Mouse (Mus musculus): ENCODE data around the gene Gon4l. TPM values are rescaled to one million over a fixed set of nuclear protein-coding genes. Genes with fewer than 3 reads are reported as not detected.
A peak's percentile ranks its signal among the peaks of the same experiment; 100 is the strongest.
"Not testable (repeated sequence)": the region's sequence is repeated elsewhere in the genome, so short reads cannot be mapped to it uniquely, and the experiment has no call there.

Gene Gon4l
- total and polyA plus RNA-seq, 3 experiments, result 33.8 to 52.2 (median 35.0) TPM

- H3K79me2 ChIP-seq (ENCODE audit: control insufficient read depth, insufficient read depth, low read length, poor library complexity); DNase-seq (ENCODE audit: low read depth, low spot score); H3K27ac ChIP-seq (ENCODE audit: control insufficient read depth, low read depth, low read length); H3K4me3 ChIP-seq (ENCODE audit: control insufficient read depth in 1 of 2, insufficient read depth in 1 of 2, low read depth in 2 of 2, low read length in 2 of 2); H3K27me3 ChIP-seq (ENCODE audit: control insufficient read depth in 1 of 2, insufficient read depth in 2 of 2, low read length in 2 of 2); H3K4me1 ChIP-seq (ENCODE audit: control insufficient read depth in 1 of 2, insufficient read depth in 2 of 2, low read length in 2 of 2); H3K9ac ChIP-seq (ENCODE audit: control insufficient read depth, low read depth, low read length, poor library complexity, severe bottlenecking); H3K9me3 ChIP-seq (replicated peaks; ENCODE audit: insufficient read depth, low read length): not testable (repeated sequence)
- H3K36me3 ChIP-seq (ENCODE audit: control insufficient read depth in 1 of 2, insufficient read depth in 2 of 2, low read length in 2 of 2), result peaks cover 0 to 17% of the 10 kb centered on the region in 2 experiments; a peak in 2 of 4 replicates
Measured at GRCm38 (mm10) chr3:88893011-88893410, 58.0 kb downstream of the Gon4l start.

- no peaks in the 10 kb centered on the region for H3K4me1 ChIP-seq (ENCODE audit: control insufficient read depth in 1 of 2, insufficient read depth in 2 of 2, low read length in 2 of 2)
- no peak overlapping the region for H3K9ac ChIP-seq (ENCODE audit: control insufficient read depth, low read depth, low read length, poor library complexity, severe bottlenecking)
- peaks cover 0 to 25% of the 10 kb centered on the region in 2 experiments; a peak in 2 of 4 replicates for H3K36me3 ChIP-seq (ENCODE audit: control insufficient read depth in 1 of 2, insufficient read depth in 2 of 2, low read length in 2 of 2)
- no peak for TF ChIP-seq ELF1 (IDR thresholded peaks at IDR 0.05; ENCODE audit: low read depth, low read length)
- TF ChIP-seq TBP (IDR thresholded peaks at IDR 0.05; ENCODE audit: low read depth, low read length), result peak; percentile 84
- TF ChIP-seq USF1 (IDR thresholded peaks at IDR 0.05; ENCODE audit: low read depth, low read length), result no peak
- no peak for TF ChIP-seq SIN3A (IDR thresholded peaks at IDR 0.05; ENCODE audit: low read length)
- no peak for TF ChIP-seq MYB (IDR thresholded peaks at IDR 0.05; ENCODE audit: low read depth, low read length)
- no peak for TF ChIP-seq JUND (IDR thresholded peaks at IDR 0.05; ENCODE audit: low read depth, low read length)
- TF ChIP-seq MAZ (IDR thresholded peaks at IDR 0.05; ENCODE audit: low read depth, low read length), result no peak
- TF ChIP-seq POLR2A (IDR thresholded peaks at IDR 0.05; ENCODE audit: control insufficient read depth in 1 of 2, insufficient read depth in 1 of 2, low read depth in 1 of 2, low read length in 2 of 2, poor library complexity in 1 of 2), result peak in 1 of 2 experiments; percentile 34; a peak in 1 of 4 replicates
- no peak for TF ChIP-seq SMC3 (IDR thresholded peaks at IDR 0.05; ENCODE audit: low read depth, low read length)
- no peak for TF ChIP-seq E2F4 (IDR thresholded peaks at IDR 0.05; ENCODE audit: borderline replicate concordance, low read depth, low read length)
- no peaks in the 10 kb centered on the region for H3K27me3 ChIP-seq (ENCODE audit: control insufficient read depth in 1 of 2, insufficient read depth in 2 of 2, low read length in 2 of 2)
- DNase-seq (ENCODE audit: low read depth, low spot score), result peak; percentile 14
- no peaks in the 10 kb centered on the region for H3K9me3 ChIP-seq (replicated peaks; ENCODE audit: insufficient read depth, low read length)
- H3K27ac ChIP-seq (ENCODE audit: control insufficient read depth, low read depth, low read length), result no peak overlapping the region
- H3K4me3 ChIP-seq (ENCODE audit: control insufficient read depth in 1 of 2, insufficient read depth in 1 of 2, low read depth in 2 of 2, low read length in 2 of 2), result no peak overlapping the region
- H3K79me2 ChIP-seq (ENCODE audit: control insufficient read depth, insufficient read depth, low read length, poor library complexity), result no peaks in the 10 kb centered on the region
Measured at GRCm38 (mm10) chr3:88904803-88905202, 69.8 kb downstream of the Gon4l start.

GRCm38 (mm10) chr3:88905209-88905608 is 70.2 kb downstream of the Gon4l start:
- DNase-seq (ENCODE audit: low read depth, low spot score), result peak; percentile 6

More at GRCm38 (mm10) chr3:88905209-88905608, 70.2 kb downstream of the Gon4l start:
- Histone ChIP-seq H3K4me3 (ENCODE audit: control insufficient read depth in 1 of 2, insufficient read depth in 1 of 2, low read depth in 2 of 2, low read length in 2 of 2) (no peak overlapping the region), H3K79me2 (ENCODE audit: control insufficient read depth, insufficient read depth, low read length, poor library complexity) (no peaks in the 10 kb centered on the region), H3K4me1 (ENCODE audit: control insufficient read depth in 1 of 2, insufficient read depth in 2 of 2, low read length in 2 of 2) (no peaks in the 10 kb centered on the region), H3K9me3 (replicated peaks; ENCODE audit: insufficient read depth, low read length) (no peaks in the 10 kb centered on the region), H3K27ac (ENCODE audit: control insufficient read depth, low read depth, low read length) (no peak overlapping the region), H3K27me3 (ENCODE audit: control insufficient read depth in 1 of 2, insufficient read depth in 2 of 2, low read length in 2 of 2) (no peaks in the 10 kb centered on the region), H3K36me3 (ENCODE audit: control insufficient read depth in 1 of 2, insufficient read depth in 2 of 2, low read length in 2 of 2) (peaks cover 0 to 25% of the 10 kb centered on the region in 2 experiments; a peak in 2 of 4 replicates), H3K9ac (ENCODE audit: control insufficient read depth, low read depth, low read length, poor library complexity, severe bottlenecking) (no peak overlapping the region)
- TF ChIP-seq POLR2A (IDR thresholded peaks at IDR 0.05; ENCODE audit: control insufficient read depth in 1 of 2, insufficient read depth in 1 of 2, low read depth in 1 of 2, low read length in 2 of 2, poor library complexity in 1 of 2) (peak in 1 of 2 experiments; percentile 20; a peak in 1 of 4 replicates), USF1 (IDR thresholded peaks at IDR 0.05; ENCODE audit: low read depth, low read length) (no peak)

Measured in MEL (cell line).